9 mouse cellular contexts compared by ENCODE assay signal in genomic region chr1:135283287-135283825, GRCm38 (mm10). TPM values are rescaled to one million over a fixed set of nuclear protein-coding genes. Genes with fewer than 3 reads are reported as not detected.
DNase-seq lines count a peak whose midpoint lies in the region; ATAC-seq and TF ChIP-seq lines count a peak whose summit lies in the region.
"Had no signal": no experiment of that assay in that cellular context is flagged by ENCODE, and none has a peak within 500 bp of the region (broad histone marks: within the 10 kb centered on the region; RNA-seq: fewer than 3 reads in every experiment).

No protein-coding gene starts in this region.

- H3K27me3 ChIP-seq in heart, embryonic 10.5 days (ENCODE audit: insufficient read depth, poor library complexity, severe bottlenecking) = no peaks in the 10 kb centered on the region
- no peaks in the 10 kb centered on the region for H3K27me3 ChIP-seq in stomach, postnatal 0 days (ENCODE audit: control insufficient read depth, insufficient read depth, low read length)

- no peak for TF ChIP-seq EP300 in stomach, postnatal 0 days (optimal IDR thresholded peaks at IDR 0.05)

- H3K36me3 ChIP-seq in heart, embryonic 10.5 days = peaks cover 13% of the 10 kb centered on the region; the same call in 1 of the 2 replicates
- peaks cover under 1% of the 10 kb centered on the region; the same call in 1 of the 2 replicates for H3K36me3 ChIP-seq in stomach, postnatal 0 days (ENCODE audit: control insufficient read depth, insufficient read depth, low read length)

- intact Hi-C loops in left cerebral cortex, postnatal 14 days (cut with DNase I) = no loop called here

- peak; percentile 75 for DNase-seq in embryo, embryonic 10 days (ENCODE audit: low spot score)
- no peak for DNase-seq in embryo, embryonic 11 days
- DNase-seq in CD4-positive, CD25-positive, alpha-beta regulatory T cell, adult 2 months (ENCODE audit: low read depth, low spot score) = peak; percentile 57
- peak; percentile 63 for DNase-seq in embryo, embryonic 10.5 days (ENCODE audit: low spot score)
- DNase-seq in heart, embryonic 10.5 days (ENCODE audit: low spot score) = peak; percentile 78
- DNase-seq in left cerebral cortex, postnatal 14 days (ENCODE audit: low spot score in 2 of 2) = peak; percentile 41 to 52
- DNase-seq in mesoderm, embryonic 11.5 days (ENCODE audit: low read depth, low spot score) = peak; percentile 49
- peak; percentile 52 for DNase-seq in stomach, postnatal 0 days (ENCODE audit: low spot score)

- H3K27ac ChIP-seq in heart, embryonic 10.5 days = peak overlapping the region; percentile 92
- peak overlapping the region; percentile 97 for H3K27ac ChIP-seq in stomach, postnatal 0 days (replicated peaks)

- H3K4me2 ChIP-seq in stomach, postnatal 0 days (replicated peaks; ENCODE audit: low read depth) = peak overlapping the region; percentile 87

- TF ChIP-seq CTCF in stomach, postnatal 0 days (IDR thresholded peaks at IDR 0.05; ENCODE audit: low read depth) = no peak

- WGBS in heart, embryonic 10.5 days = under 1% methylated on average over 48 of the region's 48 CpGs
- under 1% methylated on average over 46 of the region's 48 CpGs for WGBS in stomach, postnatal 0 days

- peak overlapping the region; percentile 87 for H3K4me3 ChIP-seq in heart, embryonic 10.5 days
- H3K4me3 ChIP-seq in stomach, postnatal 0 days (ENCODE audit: low read depth, low read length) = peak overlapping the region; percentile 83

- peak overlapping the region; percentile 97 for H3K9ac ChIP-seq in stomach, postnatal 0 days (ENCODE audit: low read length)

- no peaks in the 10 kb centered on the region for H3K9me3 ChIP-seq in heart, embryonic 10.5 days
- no peaks in the 10 kb centered on the region for H3K9me3 ChIP-seq in stomach, postnatal 0 days (ENCODE audit: control insufficient read depth, low read length)

- ATAC-seq in stomach, postnatal 0 days (ENCODE audit: low FRiP score, low TSS enrichment) = peak; percentile 54

- H3K4me1 ChIP-seq in heart, embryonic 10.5 days = peaks cover 14% of the 10 kb centered on the region
- H3K4me1 ChIP-seq in stomach, postnatal 0 days (replicated peaks; ENCODE audit: control insufficient read depth, insufficient read depth) = no peaks in the 10 kb centered on the region

RNA-seq across cellular contexts. Expression of gene Rnpep, which starts 0.5 kb away (rescaled TPM):
- 63.4 and 70.0 TPM in 2 replicates for polyA plus RNA-seq in heart, embryonic 10.5 days (2016; fragmentation: Nextera tagmentation; extraction: Ambion mirVana)
- total RNA-seq in left cerebral cortex, postnatal 14 days (2021) = 10 to 100 TPM; 53.2 to 54.1 TPM
- polyA plus RNA-seq in stomach, postnatal 0 days (2015; fragmentation: Nextera tagmentation; extraction: Ambion mirVana) = 54.7 and 61.2 TPM in 2 replicates

RNA-seq across cellular contexts. Expression of gene Elf3, which starts 25.0 kb away (rescaled TPM):
- 1.2 and 2.8 TPM in 2 replicates for polyA plus RNA-seq in heart, embryonic 10.5 days (2016; fragmentation: Nextera tagmentation; extraction: Ambion mirVana)
- not detected for total RNA-seq in left cerebral cortex, postnatal 14 days (2021)
- polyA plus RNA-seq in stomach, postnatal 0 days (2015; fragmentation: Nextera tagmentation; extraction: Ambion mirVana) = 152 and 162 TPM in 2 replicates
- total RNA-seq: layer of hippocampus, postnatal 25 days had no signal

RNA-seq across cellular contexts. Expression of gene Timm17a, which starts 30.2 kb away (rescaled TPM):
- 336 and 388 TPM in 2 replicates for polyA plus RNA-seq in heart, embryonic 10.5 days (2016; fragmentation: Nextera tagmentation; extraction: Ambion mirVana)
- 100 to 1,000 TPM; 187 to 189 TPM for total RNA-seq in left cerebral cortex, postnatal 14 days (2021)
- 237 and 250 TPM in 2 replicates for polyA plus RNA-seq in stomach, postnatal 0 days (2015; fragmentation: Nextera tagmentation; extraction: Ambion mirVana)

RNA-seq across cellular contexts. Expression of gene Lmod1, which starts 41.3 kb away (rescaled TPM):
- polyA plus RNA-seq in heart, embryonic 10.5 days (2016; fragmentation: Nextera tagmentation; extraction: Ambion mirVana) = 3.6 and 5.2 TPM in 2 replicates
- total RNA-seq in left cerebral cortex, postnatal 14 days (2021) = under 1 TPM; 0.34 to 0.72 TPM
- 19.5 and 22.4 TPM in 2 replicates for polyA plus RNA-seq in stomach, postnatal 0 days (2015; fragmentation: Nextera tagmentation; extraction: Ambion mirVana)

Comparison
In these comparisons a context has a peak if more than half of its experiments do, and no peak if none do; other contexts are left out.
1. RNA of gene Elf3, which starts 25.0 kb away (polyA plus RNA-seq): 152 to 162 TPM in stomach, postnatal 0 days; 1.2 to 2.8 TPM in heart, embryonic 10.5 days; every median in the first group is over 10 times any median in the second.